Mouse (Mus musculus): ENCODE results near the gene Anks1. TPM values are rescaled to one million over a fixed set of nuclear protein-coding genes. Genes with fewer than 3 reads are reported as not detected.
"Not testable (repeated sequence)": the region's sequence is repeated elsewhere in the genome, so short reads cannot be mapped to it uniquely, and the experiment has no call there.

The Anks1 gene
- polyA plus RNA-seq, 1 experiment from 2014 or later, result 15.5 TPM

DNA sequence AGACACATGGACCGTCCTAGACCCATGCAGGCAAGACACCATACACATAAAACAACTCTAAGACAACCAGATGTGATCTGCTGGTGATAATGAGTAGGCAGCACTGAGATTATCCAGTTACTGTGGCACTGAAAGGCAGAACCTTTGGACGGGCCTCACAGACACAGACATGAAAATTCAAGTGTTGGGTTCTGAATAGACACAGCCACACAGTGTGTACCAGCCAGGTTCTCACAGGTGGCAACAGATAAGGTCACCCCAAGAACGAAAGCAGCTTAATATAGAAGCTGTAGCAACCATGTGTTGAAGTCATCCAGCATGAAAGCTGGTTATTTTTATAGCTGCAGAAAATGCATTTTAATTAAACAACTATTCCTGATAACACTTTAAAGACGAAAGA is 64.2 kb downstream of the Anks1 start:
- Histone ChIP-seq H3K27me3 (ENCODE audit: low read depth, poor library complexity, severe bottlenecking) (no peaks in the 10 kb centered on the region), H3K27ac (no peak overlapping the region), H3K36me3 (peaks cover 35% of the 10 kb centered on the region), H3K9me3 (replicated peaks) (no peaks in the 10 kb centered on the region), H3K4me3 (no peak overlapping the region), H3K4me1 (peaks cover 23% of the 10 kb centered on the region)
- WGBS, result 85% methylated on average over 4 of the region's 4 CpGs
- DNase-seq (ENCODE audit: low spot score), result no peak

- DNase-seq (ENCODE audit: low spot score), result no peak
- Histone ChIP-seq H3K4me1 (peaks cover 9% of the 10 kb centered on the region), H3K27me3 (ENCODE audit: low read depth, poor library complexity, severe bottlenecking) (no peaks in the 10 kb centered on the region), H3K9me3 (replicated peaks) (no peaks in the 10 kb centered on the region), H3K36me3 (peaks cover 54% of the 10 kb centered on the region), H3K4me3 (no peak overlapping the region), H3K27ac (no peak overlapping the region)
- 95% methylated on average over 14 of the region's 14 CpGs for WGBS
Observed at GRCm38 (mm10) chr17:27976266-27976665, 67.2 kb downstream of the Anks1 start.

GRCm38 (mm10) chr17:27977008-27977636 is 68.0 kb downstream of the Anks1 start:
- 90% methylated on average over 3 of the region's 3 CpGs for WGBS
- Histone ChIP-seq H3K9me3 (replicated peaks) (no peaks in the 10 kb centered on the region), H3K4me3 (no peak overlapping the region), H3K27me3 (ENCODE audit: low read depth, poor library complexity, severe bottlenecking) (no peaks in the 10 kb centered on the region), H3K4me1 (peaks cover 6% of the 10 kb centered on the region), H3K36me3 (peaks cover 54% of the 10 kb centered on the region), H3K27ac (no peak overlapping the region)
- no peak for DNase-seq (ENCODE audit: low spot score)

DNA sequence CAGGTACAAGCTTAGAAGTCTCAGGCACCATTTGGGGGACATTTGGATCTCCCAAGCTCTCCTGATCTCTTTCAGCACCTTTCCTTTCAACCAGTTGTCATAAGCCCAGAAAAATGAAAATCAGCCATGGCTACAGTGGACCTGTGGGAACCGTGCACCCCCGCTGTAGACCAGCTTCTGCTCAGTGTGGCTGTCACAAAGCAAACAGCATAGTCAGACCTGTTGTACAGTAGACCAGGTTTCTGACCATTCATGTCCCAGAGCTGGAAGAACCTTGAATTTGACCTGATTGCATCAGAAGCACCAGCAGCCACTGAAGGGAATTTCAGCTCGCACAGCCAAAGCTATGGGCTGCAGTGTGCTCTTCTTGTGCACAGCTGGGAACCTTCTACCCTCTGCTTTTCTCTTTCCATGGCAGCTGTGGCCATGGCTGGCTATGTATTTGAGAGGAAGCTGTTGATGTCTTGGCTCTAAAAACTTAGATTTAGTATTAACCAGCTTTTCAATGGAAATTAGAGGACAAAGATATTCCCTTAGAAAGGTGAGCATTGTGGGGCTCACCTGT is 71.4 kb downstream of the Anks1 start:
- no peaks in the 10 kb centered on the region for H3K4me1 ChIP-seq
- WGBS, result 91% methylated on average over 3 of the region's 3 CpGs
- no peaks in the 10 kb centered on the region for H3K9me3 ChIP-seq (replicated peaks)
- DNase-seq (ENCODE audit: low spot score), result no peak
- H3K27ac ChIP-seq, result no peak overlapping the region
- no peak overlapping the region for H3K4me3 ChIP-seq
- H3K27me3 ChIP-seq (ENCODE audit: low read depth, poor library complexity, severe bottlenecking), result no peaks in the 10 kb centered on the region
- H3K36me3 ChIP-seq, result peaks cover 60% of the 10 kb centered on the region

- Histone ChIP-seq H3K27me3 (ENCODE audit: low read depth, poor library complexity, severe bottlenecking) (no peaks in the 10 kb centered on the region), H3K4me3 (no peak overlapping the region), H3K9me3 (replicated peaks) (no peaks in the 10 kb centered on the region), H3K27ac (no peak overlapping the region), H3K36me3 (peaks cover 61% of the 10 kb centered on the region), H3K4me1 (no peaks in the 10 kb centered on the region)
- no peak for DNase-seq (ENCODE audit: low spot score)
- WGBS, result 89% methylated on average over 5 of the region's 5 CpGs
Observed at GRCm38 (mm10) chr17:27981451-27982069, 72.5 kb downstream of the Anks1 start.

GRCm38 (mm10) chr17:27982070-27982457 is 73.0 kb downstream of the Anks1 start:
- 91% methylated on average over 14 of the region's 14 CpGs for WGBS
- H3K27me3 ChIP-seq (ENCODE audit: low read depth, poor library complexity, severe bottlenecking); DNase-seq (ENCODE audit: low spot score); H3K27ac ChIP-seq; H3K4me1 ChIP-seq; H3K9me3 ChIP-seq (replicated peaks); H3K4me3 ChIP-seq: not testable (repeated sequence)
- H3K36me3 ChIP-seq, result peaks cover 61% of the 10 kb centered on the region

DNA sequence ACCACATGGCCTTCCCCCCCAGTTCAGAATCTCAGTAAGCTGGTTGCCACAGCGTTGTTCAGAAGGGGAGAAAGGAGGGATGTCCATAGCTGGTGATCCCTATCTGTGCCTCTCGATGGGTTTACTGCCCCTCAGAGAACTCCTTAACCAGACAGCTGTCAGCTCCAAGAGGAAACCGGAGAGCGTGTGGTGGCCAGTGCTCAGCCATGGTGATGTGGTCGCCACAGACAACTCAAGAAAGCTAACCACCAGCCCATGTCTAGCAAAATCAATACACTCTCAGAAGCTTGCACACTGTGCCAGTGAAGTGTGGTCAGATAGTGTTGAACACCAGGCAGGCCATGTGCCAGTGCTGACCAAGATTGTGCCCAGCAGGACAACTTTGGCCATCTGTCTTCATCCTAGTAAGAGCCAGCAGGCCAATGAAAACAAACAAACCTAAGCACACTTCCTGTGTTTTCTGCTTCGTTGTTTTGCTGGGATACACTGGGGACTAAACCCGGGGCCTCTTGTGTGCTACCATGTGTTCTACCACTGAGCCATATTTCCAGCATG is 73.7 kb downstream of the Anks1 start:
- H3K4me3 ChIP-seq, result no peak overlapping the region
- no peak overlapping the region for H3K27ac ChIP-seq
- no peak for DNase-seq (ENCODE audit: low spot score)
- 75% methylated on average over 7 of the region's 7 CpGs for WGBS
- no peaks in the 10 kb centered on the region for H3K27me3 ChIP-seq (ENCODE audit: low read depth, poor library complexity, severe bottlenecking)
- peaks cover 61% of the 10 kb centered on the region for H3K36me3 ChIP-seq
- no peaks in the 10 kb centered on the region for H3K9me3 ChIP-seq (replicated peaks)
- H3K4me1 ChIP-seq, result no peaks in the 10 kb centered on the region

DNA sequence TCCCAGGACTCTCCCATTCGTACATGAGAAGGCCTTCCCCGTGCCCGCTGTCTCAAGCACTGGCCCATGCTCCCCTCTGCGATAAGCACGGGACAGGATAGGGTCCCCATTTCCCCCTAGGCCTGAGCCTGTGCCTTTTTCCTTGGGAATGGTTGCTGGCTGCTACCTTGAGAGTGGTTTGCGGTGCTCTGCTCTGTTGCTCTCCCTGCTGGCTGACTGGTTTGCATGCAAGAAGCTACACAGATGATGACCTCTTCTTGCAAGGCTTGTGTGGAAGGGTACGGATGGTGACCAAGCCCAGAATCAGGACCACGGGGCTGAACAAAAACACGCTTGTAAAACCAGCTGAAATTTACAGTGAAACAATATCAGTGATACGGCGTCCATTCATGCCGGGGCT is 75.3 kb downstream of the Anks1 start:
- WGBS, result 93% methylated on average over 12 of the region's 12 CpGs
- Histone ChIP-seq H3K9me3 (replicated peaks) (no peaks in the 10 kb centered on the region), H3K27me3 (ENCODE audit: low read depth, poor library complexity, severe bottlenecking) (no peaks in the 10 kb centered on the region), H3K4me3 (no peak overlapping the region), H3K27ac (no peak overlapping the region), H3K4me1 (no peaks in the 10 kb centered on the region), H3K36me3 (peaks cover 61% of the 10 kb centered on the region)
- no peak for DNase-seq (ENCODE audit: low spot score)

DNA sequence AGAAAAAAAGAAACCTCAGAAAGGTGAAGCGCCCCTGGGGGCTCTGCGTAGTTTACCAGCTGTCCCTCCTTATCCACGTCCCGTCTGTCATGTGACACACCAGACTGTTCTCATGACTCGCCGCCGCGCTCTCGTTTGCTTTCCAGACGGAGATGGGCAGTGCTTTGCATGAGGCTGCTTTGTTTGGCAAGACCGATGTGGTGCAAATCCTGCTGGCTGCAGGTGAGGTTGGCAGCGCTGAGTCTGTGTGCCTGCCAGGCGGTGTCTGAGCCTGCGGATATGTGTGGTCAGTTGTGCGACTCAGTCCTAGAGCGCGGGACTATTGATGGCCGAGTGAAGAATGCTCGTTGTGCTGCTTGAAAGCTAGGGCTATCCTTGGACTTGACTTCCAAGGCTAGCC is 77.0 kb downstream of the Anks1 start:
- no peak overlapping the region for H3K27ac ChIP-seq
- no peaks in the 10 kb centered on the region for H3K4me1 ChIP-seq
- 95% methylated on average over 19 of the region's 19 CpGs for WGBS
- no peak for DNase-seq (ENCODE audit: low spot score)
- H3K27me3 ChIP-seq (ENCODE audit: low read depth, poor library complexity, severe bottlenecking), result no peaks in the 10 kb centered on the region
- H3K4me3 ChIP-seq, result no peak overlapping the region
- peaks cover 67% of the 10 kb centered on the region for H3K36me3 ChIP-seq
- no peaks in the 10 kb centered on the region for H3K9me3 ChIP-seq (replicated peaks)

DNA sequence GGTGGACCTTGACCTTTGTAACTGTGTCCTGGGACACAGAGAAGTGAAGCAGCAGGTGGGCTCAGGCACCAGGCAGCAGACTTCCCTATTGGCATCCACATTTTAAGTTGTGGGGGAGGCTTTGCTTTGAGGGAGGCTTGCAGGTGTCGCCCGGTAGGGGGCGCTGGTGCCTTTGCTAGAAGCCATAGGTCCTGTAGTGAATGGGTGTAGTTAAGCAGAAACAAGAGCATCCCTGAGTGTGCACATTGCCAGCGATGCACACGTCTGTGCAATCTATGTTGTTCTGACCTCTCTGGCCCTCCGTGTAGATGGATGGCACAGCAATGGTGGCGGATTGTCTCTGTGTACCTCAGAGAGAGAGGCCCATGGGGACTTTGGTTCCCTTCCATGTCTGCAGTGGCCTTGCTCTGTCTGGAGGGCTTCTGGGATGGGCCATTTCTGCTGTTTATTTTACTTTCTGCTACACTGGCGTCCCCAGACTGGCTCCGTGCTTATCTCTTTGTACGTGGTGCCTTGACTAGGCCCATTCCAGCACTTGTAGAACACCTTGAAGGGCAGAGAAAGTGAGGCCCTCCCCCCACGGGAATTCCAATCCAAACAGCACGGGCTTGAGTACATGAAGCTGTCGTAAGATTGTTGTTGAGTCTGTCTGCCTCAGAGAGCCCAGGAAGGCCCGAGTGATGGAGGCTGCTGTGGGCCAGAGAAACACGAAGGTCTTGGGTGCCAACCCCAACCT is 80.9 kb downstream of the Anks1 start:
- Histone ChIP-seq H3K27ac (peak overlapping the region; percentile 25; the same call in 1 of the 2 replicates), H3K4me3 (no peak overlapping the region), H3K4me1 (peaks cover 8% of the 10 kb centered on the region; the same call in 1 of the 2 replicates), H3K27me3 (ENCODE audit: low read depth, poor library complexity, severe bottlenecking) (no peaks in the 10 kb centered on the region), H3K36me3 (peaks cover 91% of the 10 kb centered on the region), H3K9me3 (replicated peaks) (no peaks in the 10 kb centered on the region)
- WGBS, result 44% methylated on average over 15 of the region's 15 CpGs
- peak; percentile 93 for DNase-seq (ENCODE audit: low spot score)

- 0 out of 2 replicates have a peak overlapping the region, but pooled peaks have one; percentile 0 for H3K27ac ChIP-seq
- no peaks in the 10 kb centered on the region for H3K9me3 ChIP-seq (replicated peaks)
- peaks cover 16% of the 10 kb centered on the region; the same call in 1 of the 2 replicates for H3K4me1 ChIP-seq
- H3K27me3 ChIP-seq (ENCODE audit: low read depth, poor library complexity, severe bottlenecking), result no peaks in the 10 kb centered on the region
- no peak for DNase-seq (ENCODE audit: low spot score)
- H3K36me3 ChIP-seq, result peaks cover 86% of the 10 kb centered on the region
- H3K4me3 ChIP-seq, result no peak overlapping the region
- WGBS, result 61% methylated on average over 10 of the region's 10 CpGs
Observed at GRCm38 (mm10) chr17:27994001-27994944, 85.2 kb downstream of the Anks1 start.

DNA sequence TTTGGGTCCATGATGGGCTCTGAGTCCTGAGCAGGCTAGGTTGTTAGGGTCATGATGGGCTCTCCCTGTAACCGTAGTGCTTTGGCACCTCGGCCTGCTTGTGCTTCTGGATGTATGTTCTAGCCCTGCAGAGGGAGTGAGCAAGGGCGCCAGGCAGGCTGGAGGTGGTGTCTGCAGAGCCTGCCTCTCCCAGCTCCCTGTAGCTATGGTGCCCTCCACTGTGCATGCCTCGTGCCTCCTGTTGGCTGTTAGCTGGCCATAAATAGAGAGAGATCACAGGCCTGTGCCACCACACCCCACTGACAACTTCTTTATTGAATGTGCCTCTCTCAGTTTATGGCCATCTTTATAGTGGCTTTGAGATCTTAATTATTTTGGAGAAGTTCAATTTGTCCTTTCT is 87.2 kb downstream of the Anks1 start:
- Histone ChIP-seq H3K27me3 (ENCODE audit: low read depth, poor library complexity, severe bottlenecking) (no peaks in the 10 kb centered on the region), H3K36me3 (peaks cover 74% of the 10 kb centered on the region), H3K4me1 (peaks cover 28% of the 10 kb centered on the region; the same call in 1 of the 2 replicates), H3K4me3 (no peak overlapping the region), H3K9me3 (replicated peaks) (no peaks in the 10 kb centered on the region), H3K27ac (no peak overlapping the region; the same call in 1 of the 2 replicates)
- 58% methylated on average over 4 of the region's 4 CpGs for WGBS
- no peak for DNase-seq (ENCODE audit: low spot score)
